Mouse (Mus musculus) liver, adult (tissue): ENCODE measurements around the gene Dyrk1a.

Source experiments
- GATA4 ChIP-seq: IDR thresholded peaks from 2 replicates; pipeline ENCODE4 v1.6.1; 2014; ENCODE audit warnings: mild to moderate bottlenecking, low read length; ENCODE audit not compliant: insufficient replicate concordance

Gene Dyrk1a

GRCm38 (mm10) chr16:94569229-94570176, at the start of gene Dyrk1a:
Gene Dyrk1a (plus strand): TSS chr16:94570010.
- TF ChIP-seq GATA4, result no peak

- no peak for TF ChIP-seq GATA4
Measured at GRCm38 (mm10) chr16:94523594-94524377, 46.0 kb upstream of the Dyrk1a start.

- TF ChIP-seq GATA4, result no peak
Measured at GRCm38 (mm10) chr16:94524691-94525090, 45.1 kb upstream of the Dyrk1a start.

GRCm38 (mm10) chr16:94525955-94526343, 43.9 kb upstream of the Dyrk1a start:
- TF ChIP-seq GATA4, result no peak

- TF ChIP-seq GATA4, result no peak
Measured at GRCm38 (mm10) chr16:94526344-94527151, 43.3 kb upstream of the Dyrk1a start, which contains the start of gene Vps26c. Gene Vps26c (minus strand): TSS chr16:94526830.

- TF ChIP-seq GATA4, result no peak
Measured at GRCm38 (mm10) chr16:94527152-94527534, 42.7 kb upstream of the Dyrk1a start.

- no peak for TF ChIP-seq GATA4
Measured at GRCm38 (mm10) chr16:94527546-94527945, 42.3 kb upstream of the Dyrk1a start.

GRCm38 (mm10) chr16:94531268-94531667, 38.5 kb upstream of the Dyrk1a start:
- TF ChIP-seq GATA4, result no peak

- TF ChIP-seq GATA4, result no peak
Measured at GRCm38 (mm10) chr16:94533679-94534078, 36.1 kb upstream of the Dyrk1a start.

- TF ChIP-seq GATA4, result no peak
Measured at GRCm38 (mm10) chr16:94535716-94536115, 34.1 kb upstream of the Dyrk1a start.

GRCm38 (mm10) chr16:94536417-94537158, 33.2 kb upstream of the Dyrk1a start:
- no peak for TF ChIP-seq GATA4

- TF ChIP-seq GATA4, result no peak
Measured at GRCm38 (mm10) chr16:94537159-94537527, 32.7 kb upstream of the Dyrk1a start.

- no peak for TF ChIP-seq GATA4
Measured at GRCm38 (mm10) chr16:94540140-94540539, 29.7 kb upstream of the Dyrk1a start.

- no peak for TF ChIP-seq GATA4
Measured at GRCm38 (mm10) chr16:94542898-94543297, 26.9 kb upstream of the Dyrk1a start.
